Mouse (Mus musculus): ENCODE data around the gene Tmem259.

Tmem259 gene

GRCm38 (mm10) chr10:79965325-79965724 is 18.8 kb downstream of the Tmem259 start:
- DNase-seq (ENCODE audit: low spot score): no peak

DNA sequence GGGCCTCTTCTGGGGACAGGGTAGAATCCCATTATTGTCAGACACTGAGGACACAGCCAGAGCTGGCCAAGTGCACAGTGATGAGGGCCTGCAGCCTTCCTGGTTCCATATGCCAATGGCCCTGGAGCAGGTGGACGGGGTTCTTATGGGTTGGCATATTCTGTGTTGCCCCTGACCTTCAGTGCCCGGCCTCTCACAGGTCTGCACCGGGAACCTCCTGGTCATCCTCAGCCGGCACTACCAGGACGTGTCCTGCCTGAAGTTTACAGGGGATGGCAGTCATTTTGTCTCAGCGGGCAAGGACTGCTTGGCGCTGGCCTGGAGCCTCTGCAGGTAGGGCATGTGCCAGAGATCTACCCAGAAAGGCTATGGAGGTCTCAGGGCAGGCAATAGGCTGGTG is 19.4 kb downstream of the Tmem259 start:
- DNase-seq (ENCODE audit: low spot score): no peak

DNA sequence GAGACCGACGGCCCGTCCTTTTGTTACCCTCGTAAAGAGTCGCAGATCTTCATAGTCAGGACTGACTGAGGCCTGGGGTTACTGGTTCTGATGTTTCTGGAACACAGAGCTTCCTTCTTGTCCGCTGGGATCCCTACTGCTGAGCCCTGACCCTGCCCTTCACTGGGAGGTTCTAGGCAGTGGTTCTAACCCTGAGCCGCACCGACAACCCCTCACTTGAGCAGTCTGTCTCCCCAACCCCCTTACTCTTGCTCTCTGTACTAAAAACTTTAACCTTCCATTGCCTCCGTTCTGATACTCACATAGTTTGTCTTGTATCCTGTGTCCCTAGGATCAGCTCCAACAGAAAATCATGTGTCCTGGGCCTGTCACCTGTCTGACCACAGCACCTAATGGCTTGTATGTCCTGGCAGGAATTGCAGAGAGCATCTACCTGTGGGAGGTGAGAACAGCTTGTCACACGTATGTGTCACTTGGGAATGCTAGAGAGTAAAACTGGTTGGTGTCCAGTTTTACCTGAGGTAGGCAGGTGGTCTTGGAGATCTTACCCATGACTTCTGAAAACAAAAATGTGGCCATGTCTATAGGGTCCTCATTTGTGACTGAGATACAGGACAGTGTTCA is 23.3 kb downstream of the Tmem259 start:
- DNase-seq (ENCODE audit: low spot score): no peak

- DNase-seq (ENCODE audit: low spot score): peak; percentile 99
Measured at GRCm38 (mm10) chr10:79959847-79960601, 24.1 kb downstream of the Tmem259 start, which contains the start of gene Wdr18. Gene Wdr18, plus strand, starts transcription at chr10:79960152.

DNA sequence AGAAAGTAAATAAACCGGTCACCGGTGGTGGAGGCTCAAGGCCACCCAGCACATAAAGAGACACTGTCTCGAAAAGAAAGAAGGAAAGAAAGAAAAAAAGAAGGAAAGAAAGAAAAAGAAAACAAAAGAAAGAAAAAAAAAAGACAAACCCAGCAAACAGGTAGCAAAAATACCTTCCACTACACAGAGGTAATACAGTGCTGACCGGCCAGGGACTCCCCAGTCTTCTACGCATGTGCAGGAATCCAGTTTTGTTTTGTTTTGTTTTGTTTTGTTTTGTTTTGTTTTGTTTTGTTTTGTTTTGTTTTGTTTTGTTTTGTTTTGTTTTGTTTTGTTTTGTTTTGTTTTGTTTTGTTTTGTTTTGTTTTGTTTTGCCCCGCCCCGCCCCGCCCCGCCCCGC is 24.7 kb downstream of the Tmem259 start:
- DNase-seq (ENCODE audit: low spot score): peak; percentile 26

DNA sequence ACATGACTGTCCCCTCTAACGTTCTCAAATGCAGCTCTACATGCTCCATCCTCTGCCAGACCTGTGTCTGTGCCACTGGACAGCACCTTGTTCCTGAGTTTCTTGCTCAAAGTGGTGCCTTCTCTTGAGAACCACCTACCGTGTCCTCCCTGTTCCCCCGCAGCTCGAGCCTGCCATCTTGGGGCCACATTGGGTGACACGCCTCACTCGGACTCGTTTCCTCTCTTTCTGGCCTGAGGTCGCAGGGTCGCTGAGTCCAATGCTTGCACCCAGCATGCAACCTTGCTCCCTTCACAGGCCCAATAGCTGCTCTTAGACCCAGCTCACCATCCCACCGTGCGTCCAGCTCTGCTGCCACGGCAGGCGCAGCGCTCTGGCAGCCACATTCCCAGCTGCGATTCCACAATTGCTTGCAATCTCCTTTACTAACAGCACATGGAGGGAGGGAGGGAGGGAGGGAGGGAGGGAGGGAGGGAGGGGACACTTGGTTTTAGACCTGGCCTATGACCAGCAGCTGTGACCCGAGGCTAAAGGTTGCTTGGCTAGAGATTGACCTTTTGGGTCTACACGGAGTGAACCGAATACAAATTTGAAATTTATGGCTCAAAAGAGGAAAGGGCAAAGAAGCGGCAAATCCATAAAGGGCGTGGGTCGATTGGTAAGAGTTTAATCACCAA is 25.9 kb downstream of the Tmem259 start:
- DNase-seq (ENCODE audit: low spot score): peak; percentile 58

DNA sequence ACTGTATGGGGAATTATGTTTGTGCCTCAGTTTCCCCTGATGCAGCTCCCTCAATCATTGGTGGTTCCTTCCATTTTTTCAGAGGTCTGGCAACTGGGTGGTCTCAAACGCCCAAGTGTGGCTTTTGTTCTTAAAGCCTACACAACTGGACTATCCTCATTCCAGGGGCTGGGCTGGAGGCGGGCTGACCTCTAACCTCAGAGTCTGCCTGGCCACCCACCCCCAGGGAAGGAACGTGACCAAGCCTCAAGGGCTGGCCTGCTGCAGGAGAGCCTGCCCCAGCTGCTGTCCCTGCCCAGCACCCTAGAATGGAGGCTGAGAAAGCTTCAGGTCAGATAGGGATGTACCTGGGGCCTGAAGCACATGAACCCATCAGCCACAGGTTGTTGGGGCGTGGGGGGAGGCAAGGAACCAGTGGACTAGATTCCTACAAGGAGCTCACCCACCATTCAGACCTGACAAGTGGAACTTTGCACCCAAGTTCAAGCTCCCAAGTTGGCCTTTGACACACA is 27.4 kb downstream of the Tmem259 start:
- no peak for DNase-seq (ENCODE audit: low spot score)

DNA sequence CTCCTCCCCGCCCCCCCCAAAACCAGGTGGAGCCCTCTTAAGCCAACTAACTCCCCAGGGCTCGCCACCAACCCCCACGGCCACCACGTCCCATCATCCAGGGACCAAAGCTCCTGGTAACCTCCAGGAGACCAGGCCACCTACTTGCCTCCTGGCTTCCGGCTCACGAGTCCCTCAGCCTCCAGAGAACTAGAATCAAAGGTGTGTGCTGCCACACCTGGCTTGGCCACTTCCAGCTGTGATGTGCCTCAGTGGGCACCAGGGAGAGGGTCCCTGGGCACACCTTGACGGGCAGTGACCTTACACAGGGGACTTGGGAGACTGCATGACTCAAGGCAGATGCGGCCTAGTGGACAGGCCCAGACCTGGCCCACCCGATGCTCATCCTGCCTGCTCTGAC is 28.4 kb downstream of the Tmem259 start:
- DNase-seq (ENCODE audit: low spot score): no peak

- no peak for DNase-seq (ENCODE audit: low spot score)
Measured at GRCm38 (mm10) chr10:79953946-79954345, 30.2 kb downstream of the Tmem259 start.

- no peak for DNase-seq (ENCODE audit: low spot score)
Measured at GRCm38 (mm10) chr10:79950661-79951060, 33.5 kb downstream of the Tmem259 start.

DNA sequence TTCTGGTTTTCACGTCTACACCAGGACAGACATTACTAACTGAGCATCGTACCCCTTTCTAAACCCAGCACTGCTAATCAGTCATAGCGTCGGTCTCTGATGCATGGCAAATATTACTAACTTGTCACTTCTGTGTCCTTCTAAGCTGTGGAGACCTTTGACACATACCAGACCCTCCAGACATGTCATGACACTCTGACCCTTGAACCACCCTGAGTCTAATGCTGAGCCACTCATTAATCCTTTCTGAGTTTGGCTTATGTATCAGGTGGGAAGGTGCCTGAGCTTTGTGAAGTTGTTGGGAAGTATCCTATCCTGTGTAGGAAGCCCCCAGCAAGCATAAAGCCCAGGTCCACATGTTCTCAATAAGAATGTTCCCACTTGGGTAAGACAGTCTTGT is 34.3 kb downstream of the Tmem259 start:
- DNase-seq (ENCODE audit: low spot score): no peak

DNA sequence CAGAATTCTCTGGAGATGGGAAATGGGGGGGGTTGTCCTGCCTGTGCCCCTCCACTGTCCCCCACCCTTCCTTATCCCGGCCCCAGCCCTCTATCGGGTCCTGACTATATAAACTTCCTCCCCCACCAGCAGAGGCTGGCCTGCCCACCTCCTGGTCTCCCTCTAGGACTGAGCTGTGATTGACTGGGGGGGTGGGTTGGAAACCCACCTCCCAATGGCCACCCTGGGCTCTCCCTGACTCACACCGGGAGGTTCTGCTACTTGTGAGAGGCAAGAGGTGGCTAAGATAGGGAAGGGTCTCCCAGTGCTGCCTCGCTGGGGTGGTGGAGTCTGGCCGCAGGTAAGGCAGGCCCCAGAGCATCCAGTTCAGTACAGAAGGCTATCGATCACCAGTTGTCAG is 36.6 kb downstream of the Tmem259 start:
- DNase-seq (ENCODE audit: low spot score): no peak

DNA sequence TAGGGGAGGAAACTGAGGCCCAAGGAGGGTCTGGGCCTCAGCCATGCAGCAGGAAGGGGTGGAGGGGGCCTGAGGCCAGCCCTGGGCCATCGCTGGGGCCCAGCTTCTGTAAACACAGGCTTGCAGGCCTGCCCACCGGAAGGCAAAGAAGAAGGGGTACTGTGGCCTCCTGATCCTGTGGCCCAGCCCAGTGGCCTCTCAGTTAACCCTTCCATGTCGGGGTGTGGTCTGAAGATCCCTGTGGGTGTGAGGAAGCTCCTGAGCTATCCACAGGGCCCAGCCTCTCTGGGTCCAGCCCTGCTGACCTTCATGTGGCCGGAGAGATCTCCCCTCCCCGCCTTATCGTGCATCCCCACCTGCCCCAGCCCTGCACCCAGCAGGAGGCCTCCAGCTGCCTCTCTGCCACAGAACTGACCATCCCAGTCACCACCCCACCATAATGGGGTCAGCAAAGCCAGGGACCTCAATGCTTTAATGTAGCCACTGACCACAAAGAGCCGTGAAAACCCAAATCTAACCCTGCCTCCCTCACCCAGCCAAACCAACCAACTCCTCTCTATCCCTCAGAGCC is 37.3 kb downstream of the Tmem259 start:
- no peak for DNase-seq (ENCODE audit: low spot score)

- DNase-seq (ENCODE audit: low spot score): no peak
Measured at GRCm38 (mm10) chr10:79945507-79946234, 38.5 kb downstream of the Tmem259 start.

GRCm38 (mm10) chr10:79943471-79943901 is 40.6 kb downstream of the Tmem259 start:
- DNase-seq (ENCODE audit: low spot score): no peak

DNA sequence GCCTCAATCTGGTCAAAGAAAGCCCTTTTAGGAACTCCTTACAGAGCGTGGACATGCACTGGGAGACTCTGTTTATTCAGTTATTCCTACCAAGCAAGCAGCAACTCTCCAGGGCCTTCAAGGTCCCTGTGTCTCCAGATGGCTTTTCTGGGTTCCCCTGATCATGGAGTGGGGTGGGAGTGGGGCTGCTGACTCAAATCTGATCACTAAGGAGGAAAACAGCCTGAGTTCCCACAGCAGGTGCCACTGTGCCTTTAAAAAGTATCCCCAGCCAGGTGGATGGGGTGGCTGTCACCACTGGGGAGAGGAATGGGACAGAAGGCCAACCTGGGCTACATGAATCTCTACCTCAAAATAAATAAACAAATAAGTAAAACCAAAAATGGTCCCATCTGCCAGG is 41.1 kb downstream of the Tmem259 start:
- no peak for DNase-seq (ENCODE audit: low spot score)

- DNase-seq (ENCODE audit: low spot score): peak; percentile 64
Measured at GRCm38 (mm10) chr10:79940749-79941148, 43.4 kb downstream of the Tmem259 start.

DNA sequence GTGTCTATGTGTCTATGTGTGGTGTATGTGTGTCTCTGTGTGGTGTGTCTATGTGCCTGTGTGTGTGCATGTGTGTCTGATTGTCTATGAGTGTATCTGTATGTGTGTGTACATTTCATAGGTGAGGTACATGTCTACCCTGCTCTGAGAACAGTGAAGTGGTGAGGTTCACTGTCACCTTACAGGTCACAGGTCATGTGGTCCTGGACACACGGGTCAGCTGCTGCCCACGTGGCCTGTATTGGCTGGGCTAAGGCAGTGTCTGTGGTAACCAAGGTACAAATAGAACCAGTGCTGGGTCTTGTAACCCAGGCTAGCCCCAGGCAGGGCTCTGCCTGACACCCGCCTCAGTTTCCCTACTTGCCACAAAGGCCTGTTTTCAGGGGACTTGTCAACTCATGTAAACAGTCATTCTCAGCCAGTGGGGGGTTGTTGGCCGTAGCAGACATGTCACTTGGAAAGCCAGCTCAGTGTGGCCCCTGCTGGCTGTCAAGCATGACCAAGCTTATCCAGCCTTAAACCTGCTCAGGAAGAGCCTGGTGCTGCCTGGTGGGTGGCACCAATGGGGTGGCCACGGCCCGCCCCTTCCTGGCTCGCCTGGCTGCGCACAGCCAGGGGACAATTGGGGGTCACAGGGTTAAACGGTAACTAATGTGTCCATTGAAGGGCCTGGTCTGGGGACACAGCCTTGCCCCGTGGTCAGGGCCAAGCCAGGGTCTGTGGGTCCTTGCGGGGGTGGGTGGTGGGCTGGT is 46.2 kb downstream of the Tmem259 start:
- DNase-seq (ENCODE audit: low spot score): no peak

DNA sequence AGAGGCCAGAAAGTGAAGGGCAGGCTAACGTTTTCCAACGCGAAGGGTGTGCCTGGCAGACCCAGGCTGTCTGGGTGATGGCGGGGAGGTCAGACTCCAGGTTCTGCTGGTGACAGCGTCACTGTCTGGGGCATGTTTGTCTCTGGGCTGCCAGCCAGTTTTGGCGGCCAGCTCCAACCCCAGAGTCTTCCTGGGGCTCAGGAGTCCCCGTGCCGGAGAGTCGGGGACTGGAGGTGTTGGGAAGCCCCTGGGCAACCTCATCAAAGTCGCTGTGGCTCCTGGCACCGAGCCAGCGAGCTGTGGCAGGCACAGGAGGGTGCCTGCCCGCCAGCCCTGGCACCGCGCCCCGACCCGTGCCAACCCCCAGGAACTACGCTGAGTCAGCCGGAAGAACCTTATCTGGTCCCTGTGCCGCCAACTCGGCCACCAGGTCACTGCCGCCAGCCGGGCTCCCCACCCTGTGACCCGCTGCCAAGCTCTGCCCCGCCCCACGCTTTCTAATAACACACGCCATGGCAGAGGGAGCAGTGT is 47.2 kb downstream of the Tmem259 start:
- DNase-seq (ENCODE audit: low spot score): peak; percentile 82

- DNase-seq (ENCODE audit: low spot score): no peak
Measured at GRCm38 (mm10) chr10:79936284-79936910, 47.7 kb downstream of the Tmem259 start.
